Mouse (Mus musculus) left cerebral cortex, adult 9 months (tissue): Measurements from ENCODE around the gene Slc4a1ap.
"Not testable (repeated sequence)": the region's sequence is repeated elsewhere in the genome, so short reads cannot be mapped to it uniquely, and the experiment has no call there.

ENCODE experiments used
- DNase-seq, 2 experiments: peaks; one replicate each; pipeline ENCODE4 v3.0.0; 2022; ENCODE audit warnings: low spot score in 2 of 2

The Slc4a1ap gene

DNA sequence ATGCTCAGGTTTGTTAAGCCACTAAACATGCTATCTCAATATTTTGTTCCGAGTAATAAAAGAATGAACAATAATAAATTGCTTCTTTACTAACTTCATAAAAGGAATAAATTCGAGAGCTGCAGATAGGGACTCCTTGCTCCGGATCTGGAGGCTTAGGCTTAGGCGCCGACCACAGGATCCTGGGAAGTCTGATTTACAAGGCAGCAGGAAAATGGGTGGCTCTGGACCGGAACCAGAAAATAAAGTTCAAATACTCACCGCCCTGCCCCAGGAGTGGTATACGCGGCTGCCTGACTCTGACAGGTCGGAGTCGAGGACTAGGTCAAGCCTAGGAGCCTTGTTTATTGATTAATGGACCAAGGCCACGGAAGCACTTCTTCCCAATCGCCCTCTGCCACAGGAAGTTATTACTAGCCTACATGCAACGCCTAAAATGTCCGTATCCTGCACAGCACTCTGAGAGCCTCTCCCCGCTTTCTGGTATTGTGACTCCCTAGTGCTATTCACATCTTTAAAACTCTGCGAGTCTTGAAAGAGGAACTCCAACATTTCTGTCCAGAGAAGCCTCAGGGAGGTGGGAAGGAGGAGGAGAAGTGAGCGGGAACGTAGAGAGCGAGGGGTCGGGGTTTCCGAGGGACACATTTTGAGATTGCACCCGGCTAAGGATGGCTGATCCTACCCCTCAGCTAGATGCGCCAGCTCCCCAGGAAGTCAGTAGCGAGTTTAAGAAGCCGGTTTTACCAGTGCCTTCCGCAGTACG lies at the start of gene Slc4a1ap:
TSS of gene Slc4a1ap (plus strand) at position 642 of the 763 bp plus-strand sequence.
- DNase-seq, result peak; percentile 51 to 83

- DNase-seq, result no peak
These were observed 46.3 kb upstream of the Slc4a1ap start for GRCm38 (mm10) chr5:31480536-31480935.

- no peak for DNase-seq
These were observed 41.4 kb upstream of the Slc4a1ap start, which contains the start of gene 4930548H24Rik for GRCm38 (mm10) chr5:31485440-31485839. Gene 4930548H24Rik (plus strand): TSS chr5:31485740.

DNA sequence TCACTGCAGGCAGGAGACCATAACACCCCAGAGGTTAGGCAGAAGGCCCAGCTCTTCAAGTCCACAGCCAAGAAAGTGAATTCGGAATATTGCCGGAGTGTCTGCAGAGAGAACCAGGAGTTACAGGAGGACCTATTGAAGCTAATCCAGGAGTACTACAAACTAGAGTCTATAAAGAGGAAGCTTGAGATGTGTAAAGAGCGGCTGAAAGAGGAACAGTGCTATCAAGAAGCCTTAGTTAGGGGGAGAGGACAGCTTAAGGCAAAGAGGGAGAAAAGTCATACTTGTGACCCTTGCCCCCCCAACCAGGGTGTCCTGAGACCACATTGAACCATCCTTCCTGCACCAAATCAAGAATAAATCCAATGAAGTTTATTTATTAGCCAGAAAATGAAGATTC lies 38.9 kb upstream of the Slc4a1ap start:
- DNase-seq, result no peak

DNA sequence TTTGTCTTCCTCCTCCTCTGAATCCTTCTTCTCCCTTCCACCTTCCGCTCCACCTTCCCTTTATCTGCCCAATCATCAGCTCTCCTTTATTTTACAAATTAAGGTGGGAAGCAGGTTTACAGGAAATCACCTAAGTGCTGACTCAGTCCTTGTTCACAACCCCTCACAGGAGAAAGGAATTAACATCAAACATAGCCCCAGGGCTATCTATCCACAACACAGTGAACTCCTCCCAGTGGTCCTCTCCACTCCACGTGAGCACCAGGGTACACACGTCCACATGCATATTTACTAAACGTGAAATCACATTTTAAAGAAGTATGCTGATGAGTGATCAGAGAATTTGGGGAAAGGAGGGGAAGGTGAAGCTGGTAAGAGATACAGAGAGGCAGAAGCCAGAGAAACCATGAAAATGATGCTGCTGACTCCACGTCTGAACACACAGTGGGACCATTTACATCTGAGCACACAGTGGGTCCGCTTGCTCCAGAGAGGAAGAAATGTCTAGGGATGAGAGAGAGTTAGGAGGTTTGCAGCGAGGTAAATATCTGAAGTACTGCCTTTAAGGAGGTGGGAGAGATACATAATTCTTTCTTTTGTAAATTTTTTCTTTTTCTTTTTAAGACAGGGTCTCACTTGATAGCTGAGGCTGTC lies 37.6 kb upstream of the Slc4a1ap start:
- DNase-seq, result no peak

DNA sequence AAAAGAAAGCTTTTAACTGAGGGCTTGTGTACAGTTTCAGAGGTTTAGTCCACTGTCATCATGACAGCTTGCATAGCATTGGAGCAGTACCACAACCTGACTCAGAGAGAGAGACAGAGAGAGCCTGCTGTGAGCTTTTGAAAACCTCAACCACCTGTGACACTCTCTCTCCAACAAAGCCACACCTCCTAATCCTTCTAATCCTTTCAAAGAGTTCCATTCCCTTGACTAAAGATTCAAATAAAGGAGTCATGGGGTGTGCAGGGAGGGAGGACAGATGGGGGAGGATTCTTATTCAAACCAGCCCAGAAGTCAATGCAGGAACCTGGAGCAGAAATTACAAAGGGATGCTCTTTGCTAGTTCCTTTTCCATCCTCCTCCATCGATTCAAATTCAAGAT lies 34.8 kb upstream of the Slc4a1ap start:
- DNase-seq, result no peak

GRCm38 (mm10) chr5:31494513-31495297 lies 32.1 kb upstream of the Slc4a1ap start, which contains the start of gene Gpn1:
Gene Gpn1 (plus strand): TSS chr5:31494741.
- DNase-seq, result peak; percentile 77 to 94

DNA sequence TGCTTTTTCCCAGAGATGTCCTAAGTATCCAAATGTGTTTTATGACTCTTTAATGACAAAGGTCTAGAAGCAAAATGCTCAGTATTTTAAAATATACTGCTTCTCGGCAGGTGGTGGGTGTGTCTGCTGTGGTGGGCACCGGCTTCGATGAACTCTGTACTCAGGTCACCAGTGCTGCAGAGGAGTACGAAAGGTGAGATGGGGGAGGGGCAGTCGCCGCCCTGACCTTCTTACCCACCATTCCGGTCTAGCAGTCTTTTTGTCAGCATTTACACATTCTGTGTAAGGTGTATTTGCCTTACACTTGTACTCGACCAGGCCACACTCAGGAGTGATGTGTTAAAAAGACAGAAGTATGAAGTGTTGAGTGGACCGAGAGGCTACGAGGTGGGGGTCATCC lies 22.0 kb upstream of the Slc4a1ap start:
- no peak for DNase-seq

DNA sequence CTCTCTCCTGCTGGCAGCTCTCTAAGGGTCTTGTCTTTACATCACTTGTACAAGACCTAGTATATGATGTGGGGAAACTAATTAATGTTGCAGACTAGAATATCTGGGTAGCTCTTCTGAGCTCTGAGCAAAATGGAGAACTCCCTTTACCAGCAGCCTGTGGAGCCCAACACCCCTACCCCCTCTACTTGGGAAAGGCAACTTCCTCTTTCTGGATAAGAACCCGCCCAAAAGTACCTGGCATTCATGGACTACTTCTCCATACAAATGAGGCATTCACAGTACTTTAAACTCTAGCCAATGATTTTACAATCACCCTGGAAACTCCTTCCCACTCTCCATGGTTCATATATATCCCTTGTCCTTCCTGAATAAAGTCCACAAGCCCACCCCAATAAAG lies 14.3 kb upstream of the Slc4a1ap start:
- no peak for DNase-seq

DNA sequence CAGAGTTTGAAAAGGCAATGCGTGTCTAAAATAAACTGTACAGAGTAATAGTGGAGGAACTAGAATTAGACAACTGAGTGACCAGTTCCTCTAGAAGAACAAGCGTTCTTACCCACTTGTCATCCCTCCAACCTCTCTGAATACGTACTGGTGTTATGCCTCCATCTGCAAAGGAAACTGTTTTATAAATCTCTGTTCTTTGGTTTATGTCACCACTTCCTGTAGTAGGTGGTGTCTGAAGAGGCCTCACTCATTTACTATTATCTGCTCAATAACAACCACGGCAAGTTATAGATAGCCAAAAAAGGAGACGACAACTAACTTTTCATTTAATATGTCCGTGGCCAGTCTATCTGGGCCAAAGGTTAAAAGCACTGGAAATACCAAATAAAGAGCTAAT lies 6.2 kb upstream of the Slc4a1ap start:
- DNase-seq, result no peak

- no peak for DNase-seq
These were observed 404 bp downstream of the Slc4a1ap start for GRCm38 (mm10) chr5:31527117-31527680.

- not testable (repeated sequence) for DNase-seq
These were observed 912 bp downstream of the Slc4a1ap start, which contains the start of gene Supt7l for GRCm38 (mm10) chr5:31527707-31528106. Gene Supt7l (minus strand): TSS chr5:31527807.

GRCm38 (mm10) chr5:31528560-31528959 lies 1.8 kb downstream of the Slc4a1ap start:
- no peak for DNase-seq

DNA sequence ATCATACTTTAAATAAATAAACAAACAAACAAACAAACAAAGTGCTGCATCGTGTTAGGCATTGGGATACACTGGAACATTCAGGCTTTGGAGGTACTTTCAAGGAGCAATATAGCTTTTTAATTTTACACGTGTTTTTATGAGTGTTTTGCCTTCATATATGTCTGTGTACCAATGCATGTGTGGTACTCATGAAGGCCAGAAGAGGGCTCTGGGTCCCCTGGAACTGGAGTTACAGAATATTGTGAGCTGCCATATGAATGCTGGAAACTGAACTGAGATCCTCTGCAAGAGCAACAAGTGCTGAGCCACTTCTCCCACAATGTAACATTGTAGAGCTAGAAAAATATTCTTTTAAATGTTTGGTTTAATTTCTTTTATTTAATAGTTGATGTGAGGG lies 8.4 kb downstream of the Slc4a1ap start:
- DNase-seq, result no peak

- no peak for DNase-seq
These were observed 32.6 kb downstream of the Slc4a1ap start for GRCm38 (mm10) chr5:31559401-31559800.

DNA sequence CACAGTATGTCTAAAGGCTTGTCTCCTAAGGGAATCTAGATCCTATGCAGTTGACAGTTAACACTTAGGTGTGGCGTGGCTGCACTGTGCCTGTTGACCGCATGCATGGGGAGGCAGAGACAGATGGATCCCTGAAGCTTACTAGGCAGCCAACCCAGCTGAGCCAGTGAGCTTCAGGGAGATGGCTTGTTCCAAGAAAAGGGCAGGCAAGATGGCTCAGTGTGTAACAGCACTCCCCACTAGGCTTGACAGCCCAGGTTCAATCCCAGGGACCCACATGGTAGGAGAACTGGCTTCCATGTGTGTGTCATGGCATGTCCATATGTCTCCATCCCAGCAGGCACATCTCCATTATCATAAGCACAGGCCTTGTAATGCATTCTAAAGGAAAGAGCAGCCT lies 33.6 kb downstream of the Slc4a1ap start:
- DNase-seq, result no peak

- peak in 1 of 2 experiments; percentile 64 for DNase-seq
These were observed 35.4 kb downstream of the Slc4a1ap start for GRCm38 (mm10) chr5:31562036-31562666.

GRCm38 (mm10) chr5:31563496-31563895 lies 36.7 kb downstream of the Slc4a1ap start:
- DNase-seq, result peak in 1 of 2 experiments; percentile 81

DNA sequence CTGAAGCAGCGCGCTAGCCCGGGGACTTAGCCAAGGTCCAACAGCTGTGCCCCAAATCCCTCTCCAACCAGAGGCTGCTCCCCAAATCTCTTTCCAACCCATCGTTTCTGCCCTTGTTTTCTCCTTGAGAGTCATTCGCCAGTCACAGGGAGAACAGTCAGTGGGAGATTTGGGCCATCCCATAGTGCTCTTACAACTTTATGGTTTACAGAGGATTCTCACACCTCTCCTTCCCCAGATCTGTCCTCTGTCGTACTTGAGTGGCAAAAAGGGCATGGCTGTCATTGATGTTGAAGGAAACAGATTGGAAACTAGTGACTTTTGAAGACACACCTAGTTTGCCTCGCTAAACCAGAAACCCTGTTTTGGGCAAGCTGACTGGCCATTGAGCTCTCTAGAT lies 37.1 kb downstream of the Slc4a1ap start:
- no peak for DNase-seq

GRCm38 (mm10) chr5:31564976-31565375 lies 38.2 kb downstream of the Slc4a1ap start:
- no peak for DNase-seq

DNA sequence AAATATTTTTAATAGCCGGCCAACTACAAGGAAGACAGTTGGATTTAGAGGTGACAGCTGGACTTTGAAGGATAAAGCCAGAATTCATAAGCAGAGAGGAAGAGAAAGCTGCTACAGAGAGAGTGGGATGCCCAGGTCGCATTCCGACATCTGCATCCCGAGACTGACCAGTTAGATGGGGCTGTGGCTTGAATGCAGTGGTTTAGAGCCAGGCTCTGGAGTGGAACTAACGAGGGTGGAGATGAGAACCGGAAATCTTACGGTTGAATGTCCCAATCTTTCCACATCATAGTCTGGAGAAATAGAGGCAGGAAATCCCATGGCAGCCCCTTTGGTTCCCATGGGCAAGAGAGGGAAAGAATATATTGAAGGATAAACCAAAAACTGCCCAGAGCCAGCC lies 39.2 kb downstream of the Slc4a1ap start:
- DNase-seq, result no peak
